Mouse (Mus musculus) urinary bladder, adult 2 months (tissue): Measurements from ENCODE around the gene Anapc15. TPM values are rescaled to one million over a fixed set of nuclear protein-coding genes. Genes with fewer than 3 reads are reported as not detected.

ENCODE experiments used
- DNase-seq: peaks from one replicate; pipeline ENCODE4 v3.0.0; 2022; ENCODE audit warnings: low spot score
- polyA plus RNA-seq: library from polyadenylated mRNA; depleted of rRNA; stranded (reverse); fragments of >200 nt; gene quantifications from 2 replicates; pipeline ENCODE4 v1.2.3, GENCODE M21; 2012; rRNA removed

Anapc15 gene
- polyA plus RNA-seq, result 41.6 and 47.8 TPM in 2 replicates

DNA sequence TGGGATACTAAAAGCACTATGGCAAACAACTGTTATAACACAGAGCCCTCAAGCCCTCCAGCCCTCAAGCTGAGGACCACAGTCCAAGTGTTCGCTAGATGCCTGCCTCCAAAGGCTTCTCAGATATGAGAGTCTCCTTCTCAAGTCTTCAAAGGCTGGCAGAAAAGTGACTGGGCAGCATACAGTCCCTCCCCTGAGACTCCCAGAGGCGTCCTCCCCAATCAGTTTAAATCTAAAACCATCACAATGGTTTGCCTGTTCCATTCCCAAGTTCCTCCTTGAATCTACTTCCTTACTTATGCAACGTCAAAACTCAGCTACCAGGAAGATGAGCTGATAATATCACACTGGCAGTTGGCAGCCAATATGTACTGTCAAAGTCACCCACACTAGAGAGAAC, at the start of gene Anapc15:
Gene Anapc15 (plus strand): TSS at position 301 of the 400 bp plus-strand sequence.
- DNase-seq, result no peak

DNA sequence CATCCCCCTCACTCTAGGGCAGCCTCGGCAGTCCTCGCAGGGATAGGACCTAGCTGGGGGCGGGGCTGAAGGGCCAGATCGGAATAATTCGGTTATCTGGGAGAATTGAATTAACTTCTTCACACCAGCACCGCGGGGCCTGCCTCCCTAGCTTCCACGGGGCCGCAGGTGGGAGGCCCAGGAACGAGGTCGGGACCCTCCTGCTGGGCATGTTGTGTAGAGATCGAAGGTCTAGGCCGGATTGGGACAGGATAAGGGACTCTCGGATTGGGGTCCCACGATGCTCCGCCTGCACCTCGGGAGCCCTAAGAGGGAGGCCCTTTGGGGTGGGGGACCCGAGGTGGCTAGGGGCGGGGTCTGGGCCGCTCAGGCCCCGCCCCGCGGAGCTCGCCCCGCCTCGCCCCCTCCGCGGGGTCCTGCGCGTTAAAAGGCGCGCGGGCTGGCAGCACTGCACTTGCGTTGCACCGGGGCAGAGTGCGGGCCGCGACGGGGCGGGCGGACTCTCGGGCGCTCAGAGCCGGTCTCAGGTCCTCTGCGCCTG, 45.6 kb upstream of the Anapc15 start, which contains the start of gene Phox2a:
Gene Phox2a (plus strand): TSS at position 453 of the 541 bp plus-strand sequence.
- DNase-seq, result no peak

DNA sequence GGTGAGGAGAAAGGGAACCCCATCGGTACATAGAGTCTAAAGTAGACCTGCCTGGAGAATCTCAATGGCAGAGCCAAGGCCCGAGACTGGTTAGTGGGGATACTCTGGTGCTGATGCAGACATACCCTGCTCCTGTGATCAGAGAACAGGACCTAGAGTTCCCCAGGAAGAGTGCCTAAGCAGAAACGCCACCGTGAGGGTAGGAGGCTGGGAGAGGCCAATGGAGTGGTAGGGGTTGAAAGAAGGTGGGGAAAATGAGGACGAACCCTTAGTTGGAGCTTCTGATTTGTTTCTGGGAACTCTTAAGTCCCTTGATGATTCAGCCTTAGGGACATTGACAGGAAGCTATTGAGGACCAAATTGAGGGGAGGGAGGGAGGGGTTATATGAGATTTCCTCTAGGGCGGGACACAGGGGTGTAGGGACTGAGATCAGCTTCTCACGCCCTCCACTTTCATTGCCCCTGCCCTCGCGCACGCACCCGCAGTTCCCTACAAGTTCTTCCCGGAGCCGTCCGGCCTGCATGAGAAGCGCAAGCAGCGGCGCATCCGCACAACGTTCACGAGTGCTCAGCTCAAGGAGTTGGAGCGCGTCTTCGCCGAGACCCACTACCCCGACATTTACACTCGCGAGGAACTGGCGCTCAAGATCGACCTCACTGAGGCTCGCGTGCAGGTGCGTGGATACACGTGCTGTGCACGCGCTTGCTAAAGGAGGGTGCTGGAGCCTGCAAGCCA, 43.1 kb upstream of the Anapc15 start:
- DNase-seq, result no peak

DNA sequence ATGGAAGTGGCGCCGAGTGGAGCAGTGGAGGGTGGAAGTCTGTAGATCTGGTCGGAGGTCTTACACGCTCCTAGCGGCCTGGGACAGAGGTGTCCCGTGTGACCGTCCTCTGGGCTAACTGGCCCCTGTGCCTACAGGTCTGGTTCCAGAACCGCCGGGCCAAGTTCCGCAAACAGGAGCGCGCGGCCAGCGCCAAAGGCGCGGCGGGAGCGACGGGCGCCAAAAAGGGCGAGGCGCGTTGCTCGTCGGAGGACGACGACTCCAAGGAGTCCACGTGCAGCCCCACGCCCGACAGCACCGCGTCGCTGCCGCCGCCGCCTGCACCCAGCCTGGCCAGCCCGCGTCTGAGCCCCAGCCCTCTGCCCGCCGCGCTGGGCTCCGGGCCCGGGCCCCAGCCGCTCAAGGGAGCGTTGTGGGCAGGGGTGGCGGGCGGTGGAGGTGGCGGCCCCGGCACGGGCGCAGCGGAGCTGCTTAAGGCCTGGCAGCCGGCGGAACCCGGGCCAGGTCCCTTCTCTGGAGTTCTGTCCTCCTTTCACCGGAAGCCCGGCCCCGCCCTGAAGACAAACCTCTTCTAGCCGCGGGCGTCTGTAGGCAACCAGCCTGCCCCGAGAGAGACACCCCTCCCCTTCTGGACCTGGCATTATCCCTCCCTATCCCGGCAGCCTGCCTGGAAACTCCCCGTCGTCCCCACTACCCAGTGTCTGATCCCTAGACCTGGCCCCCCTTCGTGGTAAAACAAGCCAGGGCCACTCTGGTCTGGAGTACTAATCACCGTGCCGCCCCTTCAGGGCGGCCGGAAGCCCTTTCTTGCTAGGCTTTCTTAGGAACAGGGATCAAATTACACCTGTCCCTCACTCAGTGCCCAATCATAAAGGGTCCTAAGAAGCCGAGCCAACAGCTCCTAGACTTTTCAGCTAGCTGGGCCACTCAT, 41.7 kb upstream of the Anapc15 start:
- DNase-seq, result peak; percentile 53

DNA sequence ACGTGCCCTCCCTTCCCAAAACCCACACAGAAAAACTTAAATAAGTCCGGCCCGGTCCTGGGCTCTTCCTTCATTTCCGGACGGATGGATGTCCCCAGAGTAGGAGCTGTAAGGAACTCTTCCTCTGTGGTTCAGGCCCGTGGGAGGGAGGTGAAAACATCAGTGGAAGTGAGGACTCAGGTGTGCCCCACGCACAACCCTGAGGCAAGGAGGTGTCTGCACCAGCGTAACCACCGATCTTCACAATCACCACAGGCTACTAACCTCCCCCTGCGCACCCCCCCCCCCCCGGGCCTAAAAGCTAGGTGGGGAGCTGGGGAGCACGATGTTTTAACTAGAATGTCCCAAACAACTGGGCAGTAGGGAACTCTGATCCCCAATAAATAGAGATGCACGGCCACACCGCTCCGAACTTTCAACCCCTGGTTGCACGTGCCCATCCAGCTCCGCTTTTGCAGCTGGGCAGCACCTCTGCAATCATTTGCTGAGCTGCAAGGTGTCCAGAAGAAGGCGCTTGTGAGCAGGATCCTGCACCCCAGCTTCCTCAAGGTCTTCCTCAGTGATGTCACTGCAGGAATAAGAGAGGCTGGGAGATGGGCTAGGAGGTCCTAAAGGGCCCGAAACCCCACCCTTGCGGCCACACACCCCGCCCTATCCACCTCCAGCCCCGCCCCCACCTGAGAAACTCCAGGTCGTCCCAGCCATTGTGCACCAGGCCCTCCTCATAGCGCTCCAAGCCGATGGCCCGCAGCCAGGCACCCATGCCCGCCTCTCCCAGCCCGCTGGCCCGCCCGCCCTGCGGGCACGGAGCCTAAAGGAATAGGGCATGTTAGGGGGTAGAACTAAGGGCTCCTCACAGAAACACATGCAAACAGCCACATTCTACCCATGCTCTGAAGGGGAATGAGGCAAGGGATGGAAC, 40.4 kb upstream of the Anapc15 start:
- no peak for DNase-seq

DNA sequence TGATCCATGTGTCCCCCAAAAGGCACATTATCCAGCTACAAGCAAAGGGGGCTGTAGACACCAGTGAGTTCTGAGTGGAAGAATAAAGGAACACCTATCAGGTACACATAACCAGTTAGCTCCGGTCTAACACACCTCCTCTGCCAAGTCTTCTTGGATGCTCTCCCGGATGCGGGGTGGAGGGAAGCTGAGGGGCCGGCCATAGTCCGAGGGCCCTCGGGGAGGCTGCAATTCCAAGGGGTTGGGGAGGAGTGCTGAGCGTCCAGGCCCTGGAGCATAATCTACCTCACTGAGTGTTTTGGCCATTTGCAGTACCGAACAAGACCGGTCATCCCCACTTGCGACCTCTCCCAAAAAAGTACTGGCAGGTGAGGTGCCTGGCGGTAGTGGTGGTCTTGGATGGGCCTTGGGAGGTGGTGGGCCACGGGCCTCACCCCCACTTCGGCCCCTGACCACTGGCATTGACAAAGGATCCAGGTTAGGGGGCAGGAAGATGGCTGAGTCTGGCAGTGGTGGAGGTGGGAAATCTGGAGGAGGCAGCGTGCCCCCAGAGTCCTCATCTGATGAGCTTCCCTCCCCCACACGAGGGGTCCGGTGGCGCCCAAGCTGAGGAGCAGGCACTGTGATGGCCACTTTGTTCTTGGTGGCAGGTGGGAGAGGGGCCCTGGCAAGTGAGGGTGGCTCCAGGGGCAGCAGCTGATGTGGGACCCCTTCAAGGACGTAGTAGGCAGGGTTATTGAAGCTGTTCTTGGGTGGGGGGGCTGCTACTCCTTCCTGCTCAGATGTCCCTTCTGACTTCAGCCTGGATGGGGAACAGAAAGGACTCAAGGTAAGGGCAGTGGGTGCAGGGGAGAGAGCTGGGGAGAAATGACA, 39.5 kb upstream of the Anapc15 start:
- no peak for DNase-seq

DNA sequence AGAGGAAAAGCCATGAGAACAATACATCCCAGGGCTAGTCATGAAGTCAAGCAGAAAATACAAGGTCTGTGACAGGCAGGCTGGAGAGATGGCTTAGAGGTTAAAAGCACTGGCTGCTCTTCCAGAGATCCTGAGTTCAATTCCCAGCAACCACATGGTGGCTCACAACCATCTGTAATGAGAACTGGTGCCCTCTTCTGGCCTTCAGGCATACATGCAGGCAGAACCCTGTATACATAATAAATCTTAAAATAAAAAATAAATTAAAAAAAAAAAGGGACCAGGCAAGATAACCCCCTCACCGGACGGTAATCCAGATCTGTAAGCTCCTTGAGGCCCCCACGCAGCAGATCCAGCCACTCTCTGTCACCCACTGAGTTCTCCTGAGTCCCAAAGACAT, 33.1 kb upstream of the Anapc15 start:
- DNase-seq, result no peak

DNA sequence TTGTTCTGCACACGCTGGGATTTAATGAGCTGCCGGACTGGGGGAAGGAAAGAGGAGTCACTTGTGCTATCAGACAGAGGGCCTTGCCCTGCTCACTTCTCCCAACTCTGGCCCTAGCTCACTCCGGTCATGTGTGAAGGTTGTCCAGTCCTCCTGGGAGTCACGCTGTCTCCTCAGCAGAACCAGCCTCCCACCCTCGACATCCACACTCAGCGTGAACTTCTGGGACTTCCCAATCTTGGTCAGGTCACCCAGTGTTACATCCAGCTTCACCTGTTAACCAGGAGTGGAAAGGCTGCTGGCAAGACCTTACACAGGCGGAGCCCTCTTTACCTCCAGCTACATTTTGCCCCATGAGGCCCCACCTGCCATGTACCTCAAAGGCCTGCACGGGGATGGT, 32.1 kb upstream of the Anapc15 start:
- no peak for DNase-seq

DNA sequence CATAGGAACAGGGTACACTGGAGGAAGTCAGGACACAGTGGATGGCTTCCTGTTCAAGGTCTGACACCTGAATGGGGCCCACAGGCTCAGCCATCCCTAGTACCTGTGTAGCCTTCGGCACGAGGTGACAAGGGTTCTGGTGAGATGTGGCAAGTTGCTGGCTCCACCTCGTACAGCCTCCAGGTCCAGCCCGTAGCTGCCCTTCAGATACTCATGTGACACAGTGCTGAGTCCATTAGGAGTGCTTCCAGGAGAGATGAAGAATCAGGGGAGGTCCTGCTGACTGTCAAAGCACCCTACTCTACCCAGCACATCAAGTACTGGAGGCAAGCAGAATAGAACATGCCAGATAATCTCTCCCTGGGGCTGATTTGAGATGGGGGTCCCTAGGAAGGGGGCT, 31.1 kb upstream of the Anapc15 start:
- no peak for DNase-seq

DNA sequence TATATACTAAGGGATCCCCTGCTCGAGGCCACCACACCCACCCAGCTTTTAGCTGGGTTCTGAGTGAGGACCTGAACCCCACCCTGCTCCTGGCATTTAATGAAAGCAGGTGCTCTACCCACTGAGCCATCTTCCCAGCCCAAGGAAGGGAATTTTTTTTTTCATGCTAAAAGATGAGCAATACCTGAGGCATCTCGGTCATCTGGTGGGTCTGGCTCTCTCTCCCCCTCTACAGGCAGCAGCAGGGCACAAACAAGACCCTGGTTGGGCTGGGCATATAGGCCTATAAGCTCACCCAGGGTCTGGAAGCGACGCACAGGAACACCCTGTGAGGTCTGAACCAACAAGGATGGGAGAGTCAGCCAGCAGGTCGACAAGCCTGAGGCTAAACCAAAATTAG, 30.2 kb upstream of the Anapc15 start:
- no peak for DNase-seq

DNA sequence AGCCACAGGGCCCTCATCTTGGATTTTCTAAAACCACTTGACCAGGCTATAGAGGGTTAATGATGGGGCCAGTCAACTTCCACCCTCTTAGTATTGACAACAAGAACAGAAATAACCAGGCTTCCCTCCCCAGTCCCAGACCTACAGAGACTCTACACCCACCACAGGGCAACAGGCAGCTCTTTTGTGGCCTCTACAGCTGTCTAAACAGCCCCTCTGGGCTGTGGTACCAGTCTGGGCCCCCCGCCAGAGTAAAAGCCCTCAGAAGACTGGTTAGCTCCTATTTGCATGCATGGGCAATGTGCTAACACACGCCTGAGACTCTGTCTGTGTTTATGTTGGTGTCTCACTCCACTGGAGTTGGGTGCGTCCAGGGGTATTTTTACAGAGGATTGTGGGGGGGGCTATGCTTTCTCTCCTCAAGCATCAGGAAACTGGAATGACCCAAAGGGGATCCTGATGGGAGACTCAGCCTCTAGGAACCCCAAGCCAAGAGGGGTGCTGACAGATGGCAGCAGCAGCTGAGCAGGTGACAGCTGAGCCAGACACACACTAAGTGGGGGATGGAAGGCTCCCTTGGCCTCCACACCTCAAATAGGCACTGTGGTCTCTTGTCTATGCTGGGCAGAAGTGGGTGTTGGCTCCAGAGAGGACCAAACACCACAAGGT, 29.5 kb upstream of the Anapc15 start:
- no peak for DNase-seq

DNA sequence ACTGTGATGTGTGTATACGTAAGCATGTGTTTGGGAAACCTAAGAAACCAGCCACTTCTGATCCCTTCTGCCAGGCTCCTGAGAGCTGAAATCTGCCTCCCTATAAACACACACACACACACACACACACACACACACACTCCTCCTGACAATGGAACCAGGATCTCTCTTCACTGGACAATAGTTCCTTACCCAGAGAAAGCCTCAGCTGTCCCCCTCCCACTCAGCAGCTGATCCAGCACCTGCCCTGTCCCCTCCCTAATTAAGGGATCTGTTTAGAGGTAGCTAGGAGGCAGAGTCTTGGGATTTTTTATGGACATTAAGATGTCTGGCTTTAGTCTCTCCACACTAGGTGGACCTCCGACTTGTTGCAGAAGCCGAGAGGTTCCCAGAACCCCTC, 28.6 kb upstream of the Anapc15 start:
- no peak for DNase-seq

DNA sequence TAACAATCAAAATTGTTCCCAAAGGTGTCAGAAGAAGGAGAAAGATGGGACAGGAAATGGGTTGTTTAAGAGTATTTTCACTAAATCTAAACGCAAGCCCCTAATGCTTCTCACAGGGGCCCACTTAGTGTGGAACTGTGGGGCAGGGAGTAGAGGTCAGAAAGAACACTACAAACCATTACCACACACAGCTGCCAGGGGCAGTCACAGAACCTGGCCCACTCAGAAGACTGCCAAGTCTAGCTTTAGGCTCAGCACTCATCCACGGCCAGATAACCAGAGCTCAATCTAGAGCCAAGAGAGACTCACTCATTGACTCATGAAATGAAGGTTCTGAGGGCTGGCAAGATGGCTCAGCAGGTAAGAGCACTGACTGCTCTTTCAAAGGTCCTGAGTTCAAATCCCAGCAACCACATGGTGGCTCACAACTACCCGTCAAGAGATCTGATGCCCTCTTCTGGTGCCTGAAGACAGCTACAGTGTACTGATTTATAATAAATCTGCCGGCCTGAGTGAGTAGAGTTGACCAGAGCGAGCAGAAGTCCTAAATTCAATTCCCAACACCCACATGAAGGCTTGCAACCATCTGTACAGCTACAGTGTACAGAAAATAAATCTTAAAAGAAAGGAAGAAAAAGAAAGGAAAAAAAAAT, 27.9 kb upstream of the Anapc15 start:
- DNase-seq, result no peak

DNA sequence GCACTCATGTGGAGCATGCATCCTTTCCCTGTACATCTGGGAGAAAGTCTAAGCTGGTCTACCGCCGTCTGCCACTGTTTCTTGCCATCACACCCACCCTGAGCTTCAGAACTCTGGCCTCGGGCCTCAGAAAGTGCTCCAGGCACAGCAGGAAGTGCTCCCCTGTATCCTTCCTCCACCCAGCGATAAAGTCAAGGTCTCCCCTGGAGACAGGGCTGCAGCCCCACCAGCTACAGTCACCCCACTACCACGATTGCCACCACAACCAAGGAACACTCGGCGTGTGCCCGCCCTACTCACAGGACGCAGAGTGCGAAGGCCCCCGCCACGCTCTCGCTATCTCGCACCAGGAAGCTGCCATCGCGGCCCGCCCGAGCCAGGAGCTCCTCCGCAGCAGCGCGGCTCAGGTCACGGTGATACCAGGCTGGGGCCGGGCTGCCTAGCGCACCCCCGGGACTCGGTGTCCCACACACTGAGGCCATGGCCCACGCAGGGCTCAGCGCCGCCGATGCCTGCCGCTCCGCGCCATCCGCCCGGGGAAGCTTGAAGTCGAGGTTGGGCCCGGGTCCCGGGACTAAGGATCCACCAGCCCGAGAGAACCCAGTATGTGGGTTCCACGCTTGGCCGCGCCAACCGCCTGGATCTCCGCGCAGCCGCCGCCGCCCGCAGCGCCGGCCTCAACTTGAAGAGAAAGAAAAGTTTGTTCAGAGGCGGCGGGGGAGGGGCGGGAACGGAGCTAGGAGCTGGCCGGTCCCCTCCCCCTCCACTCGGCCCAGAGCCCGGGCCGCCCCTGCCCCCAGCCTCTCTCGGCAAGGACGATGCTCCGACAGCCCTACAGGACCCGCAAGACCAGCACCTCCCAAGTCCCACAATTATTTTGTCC, 27.0 kb upstream of the Anapc15 start:
- peak; percentile 56 for DNase-seq

DNA sequence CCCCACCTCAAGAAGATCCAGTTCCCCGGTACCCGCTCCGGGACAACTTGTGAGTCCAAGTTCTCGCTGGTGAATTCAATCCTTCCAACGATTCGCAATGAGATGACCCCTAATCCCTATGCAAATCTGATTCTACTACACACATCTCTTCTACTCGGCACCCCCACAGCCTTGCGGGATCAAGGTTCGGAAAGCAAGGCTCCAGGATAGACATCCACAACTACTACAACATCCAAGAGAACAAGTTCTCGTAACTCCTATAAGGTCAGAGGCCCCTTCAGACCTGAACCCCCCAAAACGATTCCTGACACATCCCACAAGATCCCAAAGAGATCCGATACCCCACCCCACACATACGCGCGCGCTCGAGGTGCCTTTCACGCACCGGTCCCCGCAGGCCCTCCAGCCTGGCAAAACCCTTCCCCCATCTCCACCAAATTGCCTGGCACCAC, 26.3 kb upstream of the Anapc15 start:
- DNase-seq, result peak; percentile 74

DNA sequence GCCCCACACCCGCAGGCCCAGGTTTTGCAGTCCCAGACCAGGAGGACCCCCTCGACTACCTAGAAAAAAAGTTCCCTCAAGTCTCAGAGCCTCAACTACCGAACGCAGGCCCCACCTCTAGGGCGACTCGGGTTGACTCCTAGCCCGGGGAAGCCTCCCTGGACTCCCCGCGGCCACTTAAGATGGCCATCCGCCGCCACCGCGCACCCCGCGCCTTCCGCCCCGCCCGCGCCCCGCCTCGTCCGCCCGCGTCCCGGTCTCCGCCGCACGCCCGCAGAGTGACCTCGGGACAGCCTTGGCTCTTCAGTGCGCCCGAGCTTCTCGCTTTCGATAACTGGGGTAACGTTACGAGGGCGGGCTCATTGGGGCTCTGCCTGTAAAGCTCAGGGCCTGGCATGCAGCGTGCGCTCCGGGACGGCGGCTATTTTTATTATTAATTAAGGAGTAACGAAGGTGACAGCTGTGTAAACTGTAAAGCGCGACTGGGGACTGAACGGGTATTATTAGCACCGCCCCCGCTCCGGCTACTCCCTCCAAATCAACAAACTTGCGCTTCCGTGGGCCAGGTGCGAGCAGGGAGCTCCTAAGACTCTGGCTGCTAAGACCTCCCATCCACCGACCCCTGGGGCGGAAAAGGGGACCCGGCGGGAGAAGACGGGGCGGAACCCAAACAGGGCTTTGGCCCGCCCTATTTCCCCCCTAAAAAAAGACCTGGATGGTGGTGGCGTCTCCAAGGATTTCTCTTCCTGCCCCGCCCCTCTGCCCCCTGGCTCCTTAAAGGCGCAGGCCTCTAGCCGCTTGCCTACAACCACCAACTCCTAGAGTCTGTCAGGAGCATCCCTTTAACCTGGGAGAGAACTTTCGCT, 25.7 kb upstream of the Anapc15 start, which contains the start of gene Inppl1:
Gene Inppl1 (minus strand): TSS at position 624 of the 866 bp plus-strand sequence.
- peak; percentile 74 for DNase-seq

DNA sequence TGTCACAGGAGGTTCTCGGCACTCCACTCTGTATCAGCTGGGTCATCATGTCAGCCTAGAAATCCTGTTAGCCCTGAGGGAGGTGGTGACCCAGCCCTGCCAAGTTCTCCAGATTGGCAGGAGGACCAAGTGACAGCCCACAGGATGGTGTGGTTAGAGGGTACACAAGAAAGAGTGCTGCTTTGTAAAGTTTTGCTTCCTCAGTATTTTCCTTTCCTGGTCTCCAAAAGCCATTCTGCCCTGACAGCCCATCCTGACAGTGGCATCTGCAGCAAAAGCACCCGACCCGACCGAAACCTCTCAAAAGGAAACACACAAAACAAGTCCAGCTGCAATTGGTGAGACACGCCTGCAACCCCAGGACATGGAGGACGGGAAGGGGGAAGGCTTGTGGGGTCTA, 19.3 kb upstream of the Anapc15 start:
- DNase-seq, result no peak
